Mouse (Mus musculus) heart, adult 8-10 months (tissue): Measurements from ENCODE around the gene Gm572. TPM values are rescaled to one million over a fixed set of nuclear protein-coding genes. Genes with fewer than 3 reads are reported as not detected.

ENCODE experiments used
- DNase-seq: peaks from one replicate; pipeline ENCODE4 v3.0.0; 2022; ENCODE audit warnings: low spot score
- total RNA-seq, 4 experiments: library from RNA; stranded (reverse); gene quantifications; 2 replicates each; pipeline ENCODE4 v1.2.4; 2022

The Gm572 gene
- 1 to 10 TPM; 5.2 to 8.4 (median 6.7) TPM for total RNA-seq

- DNase-seq, result no peak
These were observed at the start of gene Gm572 for GRCm38 (mm10) chr4:148643291-148644156. Gene Gm572, plus strand, starts transcription at chr4:148643317.

DNA sequence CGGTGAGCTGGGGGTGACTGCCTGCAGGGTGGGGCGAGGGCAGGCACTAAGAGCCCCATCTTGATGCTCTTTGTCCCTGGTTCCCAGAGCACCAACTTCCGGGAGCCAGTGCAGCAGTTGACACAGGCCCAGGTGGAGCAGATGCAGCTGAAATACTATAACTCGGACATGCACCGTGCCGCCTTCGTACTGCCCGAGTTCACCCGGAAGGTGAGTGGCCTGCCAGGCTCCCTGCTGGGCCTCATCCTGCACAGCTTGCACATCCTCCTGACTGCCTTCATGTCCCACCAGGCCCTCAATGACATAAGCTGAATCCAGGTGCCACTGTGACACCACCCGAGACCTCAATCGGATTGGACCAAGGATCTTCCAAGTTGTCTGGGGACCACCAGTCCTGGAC is 49.1 kb upstream of the Gm572 start:
- DNase-seq, result no peak

DNA sequence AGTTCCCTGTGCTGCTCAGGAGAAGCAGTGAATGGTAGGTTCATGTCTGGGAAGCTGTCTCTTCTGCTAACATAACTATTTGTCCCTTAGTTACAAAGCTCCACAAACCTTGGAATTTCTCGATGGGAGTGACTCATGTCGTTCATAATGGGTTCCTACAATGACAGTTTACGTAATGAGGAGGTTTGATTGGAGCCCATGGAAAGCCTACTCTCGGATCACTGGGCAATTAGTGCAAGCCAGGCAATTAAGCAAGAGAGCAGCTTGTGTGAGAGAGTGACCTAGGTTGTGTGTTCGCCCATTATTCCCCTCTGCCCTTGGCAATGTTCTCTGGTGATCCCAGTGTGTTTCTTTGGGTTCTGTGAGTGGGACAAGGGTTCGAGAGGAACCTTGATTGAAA is 47.2 kb upstream of the Gm572 start:
- no peak for DNase-seq

- no peak for DNase-seq
These were observed 46.4 kb upstream of the Gm572 start for GRCm38 (mm10) chr4:148596731-148597130.

- no peak for DNase-seq
These were observed 44.3 kb upstream of the Gm572 start for GRCm38 (mm10) chr4:148598826-148599225.

- no peak for DNase-seq
These were observed 42.8 kb upstream of the Gm572 start for GRCm38 (mm10) chr4:148600316-148600715.

DNA sequence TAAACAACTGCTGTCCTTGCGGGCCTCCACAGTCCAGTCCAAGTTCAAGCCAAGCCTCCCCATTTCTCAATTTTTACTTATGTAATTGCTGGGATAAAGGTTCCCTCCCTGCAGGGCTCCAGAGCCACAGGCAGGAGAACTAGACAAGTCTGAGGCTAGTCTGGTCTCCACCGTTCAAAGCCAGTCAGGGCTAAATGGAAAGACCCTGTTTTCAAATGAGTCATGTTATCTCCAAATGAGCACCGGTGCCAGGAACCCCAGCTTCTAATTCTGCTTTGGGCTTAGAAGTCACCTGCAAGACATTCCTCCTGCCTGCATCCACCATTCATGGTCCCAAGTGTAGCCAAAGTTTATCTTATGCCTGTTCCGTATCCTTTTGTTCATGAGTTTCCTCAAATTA is 41.2 kb upstream of the Gm572 start:
- no peak for DNase-seq

GRCm38 (mm10) chr4:148602357-148603120 is 40.6 kb upstream of the Gm572 start, which contains the start of gene Masp2:
Gene Masp2, plus strand, starts transcription at chr4:148602554.
- no peak for DNase-seq

DNA sequence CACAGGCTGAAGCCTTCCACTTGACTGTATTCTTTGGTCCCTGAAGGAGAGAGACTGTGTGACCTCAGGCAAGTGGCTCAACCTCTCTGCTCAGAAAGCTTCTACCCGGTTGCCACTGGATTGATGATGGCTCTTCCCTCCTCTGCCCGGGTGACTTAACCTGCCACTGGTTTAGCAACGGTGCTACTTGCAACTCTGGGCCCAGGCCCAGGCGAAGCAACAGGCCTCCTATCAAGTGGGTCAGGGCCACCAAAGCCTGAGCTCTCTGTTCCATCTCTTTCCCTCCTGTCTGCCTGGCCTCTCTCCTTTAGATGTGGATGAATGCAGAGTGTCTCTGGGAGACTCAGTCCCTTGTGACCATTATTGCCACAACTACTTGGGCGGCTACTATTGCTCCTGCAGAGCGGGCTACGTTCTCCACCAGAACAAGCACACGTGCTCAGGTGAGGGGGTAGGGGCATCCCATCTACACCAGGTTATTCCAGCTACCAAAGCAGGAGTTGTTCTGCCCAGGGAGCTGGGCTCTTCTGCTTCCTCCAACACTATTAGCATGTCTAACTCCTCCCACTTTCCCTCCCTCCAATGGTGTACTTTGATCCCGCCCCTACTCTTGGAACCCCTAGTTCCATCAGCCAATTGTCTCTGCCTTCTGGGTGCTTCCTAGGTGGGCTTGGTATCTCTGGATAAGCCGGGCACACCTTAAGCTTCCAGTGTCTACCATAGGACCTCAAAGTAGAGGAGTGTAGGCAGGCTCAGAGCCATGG is 39.6 kb upstream of the Gm572 start:
- no peak for DNase-seq

GRCm38 (mm10) chr4:148604141-148604540 is 39.0 kb upstream of the Gm572 start:
- no peak for DNase-seq

GRCm38 (mm10) chr4:148604541-148605165 is 38.5 kb upstream of the Gm572 start:
- no peak for DNase-seq

GRCm38 (mm10) chr4:148607758-148608157 is 35.4 kb upstream of the Gm572 start:
- DNase-seq, result peak; percentile 65

- DNase-seq, result no peak
These were observed 33.3 kb upstream of the Gm572 start for GRCm38 (mm10) chr4:148609805-148610204.

DNA sequence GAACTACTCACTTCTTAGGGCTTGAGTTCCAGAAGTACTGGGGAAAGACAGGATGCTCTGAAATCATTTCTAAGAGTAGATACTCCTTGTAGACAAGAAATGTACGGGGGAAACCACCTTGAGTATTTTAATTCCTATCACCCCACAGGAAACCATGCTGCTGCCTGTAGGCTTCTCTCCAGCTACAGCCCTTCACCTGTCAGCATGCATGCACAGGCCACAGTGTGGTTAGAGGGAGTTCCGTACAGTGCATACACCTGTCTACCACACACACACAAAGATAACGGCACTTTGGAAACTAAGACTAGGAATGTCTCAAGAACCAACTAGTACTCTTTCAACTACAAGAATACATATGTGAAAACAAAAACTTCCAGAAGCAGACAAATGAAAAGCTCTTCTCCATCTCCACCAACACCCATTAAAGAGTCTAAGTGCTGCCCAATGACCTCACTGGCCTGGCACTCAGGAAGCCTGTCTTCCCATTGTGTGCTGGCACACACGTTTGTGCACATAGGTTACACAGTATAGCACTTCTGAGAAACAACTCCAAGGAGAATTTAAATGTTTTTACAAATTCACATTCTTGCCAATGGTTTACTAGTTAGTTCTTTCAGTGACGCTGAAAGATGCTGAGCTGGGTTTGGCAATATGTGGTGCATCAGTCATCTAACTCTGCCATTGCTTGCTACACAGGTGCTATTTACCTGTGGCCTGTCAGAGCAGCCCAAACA is 32.3 kb upstream of the Gm572 start:
- no peak for DNase-seq

- no peak for DNase-seq
These were observed 30.6 kb upstream of the Gm572 start for GRCm38 (mm10) chr4:148612557-148612956.

DNA sequence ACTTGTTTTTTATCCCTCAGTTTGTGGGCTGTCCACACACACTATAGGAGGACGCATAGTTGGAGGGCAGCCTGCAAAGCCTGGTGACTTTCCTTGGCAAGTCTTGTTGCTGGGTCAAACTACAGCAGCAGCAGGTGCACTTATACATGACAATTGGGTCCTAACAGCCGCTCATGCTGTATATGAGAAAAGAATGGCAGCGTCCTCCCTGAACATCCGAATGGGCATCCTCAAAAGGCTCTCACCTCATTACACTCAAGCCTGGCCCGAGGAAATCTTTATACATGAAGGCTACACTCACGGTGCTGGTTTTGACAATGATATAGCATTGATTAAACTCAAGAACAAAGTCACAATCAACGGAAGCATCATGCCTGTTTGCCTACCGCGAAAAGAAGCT is 29.4 kb upstream of the Gm572 start:
- DNase-seq, result no peak

- no peak for DNase-seq
These were observed 23.3 kb upstream of the Gm572 start for GRCm38 (mm10) chr4:148619805-148620204.

GRCm38 (mm10) chr4:148620718-148621117 is 22.4 kb upstream of the Gm572 start:
- no peak for DNase-seq

DNA sequence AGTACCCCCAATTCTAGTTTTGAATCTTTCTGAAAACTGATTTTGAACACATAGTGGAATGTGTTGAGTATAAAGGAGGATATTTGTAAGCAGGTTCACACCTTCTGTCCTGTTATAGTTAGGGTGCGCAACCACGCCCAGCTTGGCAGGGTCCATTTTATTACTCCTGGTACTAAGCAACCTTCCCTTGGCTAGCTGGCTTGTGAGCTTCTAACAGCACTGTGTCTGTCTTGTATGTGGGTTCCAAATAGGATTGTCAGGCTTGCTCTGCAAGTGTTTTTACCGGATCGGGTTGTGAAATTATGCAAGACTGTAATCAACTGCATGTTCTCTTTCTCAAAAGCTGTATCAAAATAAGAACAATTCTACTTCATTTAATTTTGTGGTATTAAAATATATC is 20.6 kb upstream of the Gm572 start:
- DNase-seq, result no peak

- no peak for DNase-seq
These were observed 19.5 kb upstream of the Gm572 start for GRCm38 (mm10) chr4:148623609-148624008.

DNA sequence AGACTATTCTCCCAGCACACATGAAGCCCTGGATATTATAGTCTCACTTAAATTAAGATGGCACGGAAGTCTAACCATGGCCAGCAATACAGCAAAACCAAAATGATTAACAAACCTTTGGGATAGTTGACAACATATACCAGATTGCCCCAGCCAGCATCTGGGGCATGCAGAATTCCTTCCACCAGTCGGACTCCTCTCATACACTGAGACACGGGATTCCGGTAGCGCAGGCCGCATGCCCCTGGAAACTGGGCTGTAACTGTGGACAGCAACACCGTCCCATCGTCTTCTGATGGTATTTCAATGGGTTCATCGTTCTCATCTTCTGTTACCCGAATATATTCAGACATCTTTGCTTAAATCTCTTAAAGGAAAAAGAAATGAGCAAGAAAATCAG is 18.1 kb upstream of the Gm572 start:
- DNase-seq, result no peak
